Mouse (Mus musculus) retina, postnatal 1 day (tissue): ENCODE measurements at regions not wholly inside any gene's neighbourhood (a gene's known extent, or its start where the extent isn't known, plus 50 kb on each side); places are given as distances from the start of the nearest gene placed in this dataset.

Source experiments
- DNase-seq: peaks from one replicate; pipeline ENCODE4 v3.0.0-alpha.2; 2012

- DNase-seq = no peak
Measured at GRCm38 (mm10) chr13:31249525-31249924, 275.5 kb downstream of the Gm5447 start.

DNA sequence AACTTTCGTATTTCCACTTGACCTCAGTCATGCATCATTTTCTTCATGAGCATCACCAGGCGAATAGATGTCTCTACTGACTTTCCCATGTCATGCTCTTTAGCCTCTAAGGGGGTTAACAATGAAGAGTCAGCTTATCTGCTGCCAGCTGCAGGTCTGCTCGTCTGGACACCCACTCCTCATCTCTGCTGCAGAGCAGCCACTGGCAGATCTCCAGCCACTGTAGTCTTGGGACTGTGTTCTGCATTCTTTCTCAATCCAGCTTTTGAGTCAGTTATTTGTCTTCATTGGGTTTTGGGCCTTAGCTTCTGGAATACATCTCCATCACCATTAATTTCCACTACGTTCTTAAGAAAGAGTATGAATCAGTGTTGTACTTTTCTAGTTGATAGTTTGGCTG, 280.0 kb downstream of the Gm5447 start:
- DNase-seq = no peak

DNA sequence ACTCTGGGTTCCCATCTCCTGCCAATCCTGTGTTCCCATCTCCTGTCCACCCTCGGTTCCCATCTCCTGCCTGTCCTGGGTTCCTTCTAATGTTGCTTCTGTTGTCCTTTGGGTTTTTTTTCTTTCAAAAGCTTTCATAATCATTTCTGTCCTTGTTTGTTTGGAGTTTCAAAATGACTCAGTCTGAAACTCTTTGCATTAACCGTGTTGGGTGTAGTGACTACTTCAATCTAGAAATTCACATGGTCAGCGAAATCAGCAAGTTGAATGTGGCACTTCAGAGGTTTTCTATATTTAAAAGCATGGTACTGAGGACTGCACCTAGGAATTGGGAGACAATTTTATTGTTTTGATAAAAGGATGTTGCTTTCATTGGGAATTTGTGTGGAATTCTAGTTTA, 280.7 kb downstream of the Gm5447 start:
- no peak for DNase-seq

DNA sequence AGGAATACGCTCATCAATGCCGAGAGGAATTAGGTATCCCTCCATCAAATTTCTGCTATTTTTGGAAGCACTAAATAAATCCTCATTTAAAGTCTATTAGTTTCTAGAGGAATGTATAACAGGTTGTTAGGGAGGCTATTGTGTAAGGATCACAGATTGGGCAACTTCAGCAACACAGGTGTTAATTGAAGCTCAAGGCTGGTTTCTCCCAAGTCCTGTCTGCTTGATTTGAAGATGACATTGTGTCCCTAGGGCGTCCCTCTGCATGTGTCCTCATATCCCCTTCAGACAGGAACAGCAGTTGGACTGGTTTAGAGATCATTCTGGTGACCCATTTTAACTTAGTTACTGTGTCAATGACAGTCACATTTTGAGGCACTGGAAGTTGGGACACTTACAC, 281.5 kb downstream of the Gm5447 start:
- no peak for DNase-seq

GRCm38 (mm10) chr13:31267865-31268264, 288.1 kb upstream of the Foxq1 start:
- no peak for DNase-seq

- DNase-seq = no peak
Measured at GRCm38 (mm10) chr13:31276005-31276644, 279.8 kb upstream of the Foxq1 start.

DNA sequence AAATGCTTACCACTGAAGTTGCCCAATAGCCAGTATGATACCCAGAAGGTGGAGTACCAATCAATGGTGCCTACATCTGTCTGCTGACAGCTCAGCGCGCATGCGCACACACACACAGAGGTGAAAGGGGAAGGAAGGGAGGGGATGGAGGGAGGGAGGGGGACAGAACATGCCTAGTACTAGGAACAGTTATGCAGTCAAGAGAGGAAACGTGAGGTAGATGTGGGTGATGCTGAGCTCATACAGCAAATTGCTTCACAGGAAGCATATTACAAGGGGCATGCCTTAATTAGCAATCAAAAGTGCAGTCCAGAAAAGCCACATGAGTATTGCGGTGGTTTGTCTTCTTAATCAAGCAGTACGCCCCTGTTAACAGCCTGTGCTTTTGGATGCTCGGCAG, 265.3 kb upstream of the Foxq1 start:
- DNase-seq = no peak

- DNase-seq = no peak
Measured at GRCm38 (mm10) chr13:31292584-31293387, 263.1 kb upstream of the Foxq1 start.

DNA sequence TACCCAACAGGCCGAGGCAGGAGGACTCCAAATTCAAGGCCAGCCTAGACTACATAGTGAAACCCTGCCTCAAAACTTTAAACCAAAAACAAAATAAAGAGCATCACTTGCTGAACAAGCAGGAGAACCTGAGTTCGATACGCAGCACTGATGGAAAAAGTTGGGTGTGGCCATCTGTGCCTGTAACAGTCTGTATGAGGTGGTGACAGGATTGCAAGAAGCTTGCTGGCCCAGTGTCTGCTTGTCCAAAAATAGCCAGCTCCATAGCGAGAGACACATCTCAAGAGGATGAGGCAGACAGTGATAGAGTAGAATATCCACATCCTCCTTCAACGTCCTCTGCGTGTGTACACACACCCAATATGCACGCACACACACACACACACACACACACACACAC, 261.9 kb upstream of the Foxq1 start:
- DNase-seq = no peak

DNA sequence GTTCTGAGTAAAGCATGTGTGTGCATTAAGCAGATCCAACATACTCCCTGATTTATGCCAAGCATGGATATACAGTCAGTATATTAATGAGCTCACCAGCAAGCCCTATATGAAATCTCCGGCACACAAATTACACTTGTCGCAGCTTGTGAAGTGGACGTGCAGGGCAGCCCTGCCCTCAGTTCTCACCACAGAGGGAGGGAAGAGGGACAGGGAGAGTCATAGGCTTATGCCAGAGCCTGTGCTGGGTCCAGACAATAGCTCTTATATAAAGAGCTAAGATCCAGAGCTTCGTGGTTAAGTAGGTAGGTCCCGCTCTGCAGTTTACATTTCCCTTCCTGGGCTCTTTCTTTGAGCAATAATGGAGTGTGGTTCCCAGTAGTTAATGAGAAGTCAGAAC, 252.7 kb upstream of the Foxq1 start:
- no peak for DNase-seq

DNA sequence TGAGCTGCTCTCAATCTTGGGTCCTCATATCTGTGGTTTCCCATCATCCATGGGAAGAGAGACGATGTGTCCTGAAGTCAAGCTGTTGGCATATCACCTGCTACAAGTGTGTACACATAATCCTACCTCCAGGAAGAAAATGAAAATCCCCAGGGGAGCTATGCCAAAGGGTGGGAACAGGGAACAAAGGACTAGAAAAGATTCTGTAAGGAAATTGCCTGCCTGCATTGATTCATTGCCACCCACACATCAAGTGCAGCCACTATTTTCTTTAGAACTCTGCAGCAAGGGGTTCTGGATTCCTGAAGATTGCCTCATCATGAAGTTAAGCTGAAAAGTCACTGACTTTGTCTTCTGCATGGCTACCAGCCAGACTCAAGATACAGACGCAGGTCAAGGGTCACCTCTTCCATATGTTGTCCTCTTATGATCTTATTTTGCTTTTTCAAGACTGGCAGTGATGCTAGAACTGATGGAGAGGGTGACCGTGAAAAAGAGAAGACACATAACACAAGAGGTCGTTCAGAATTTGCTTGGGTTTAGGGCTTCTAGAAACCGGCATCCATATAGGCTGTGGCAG, 251.6 kb upstream of the Foxq1 start:
- no peak for DNase-seq

- DNase-seq = no peak
Measured at GRCm38 (mm10) chr13:31309083-31309621, 246.8 kb upstream of the Foxq1 start.

GRCm38 (mm10) chr13:31312772-31313171, 243.2 kb upstream of the Foxq1 start:
- DNase-seq = no peak

- DNase-seq = no peak
Measured at GRCm38 (mm10) chr13:31313821-31314220, 242.1 kb upstream of the Foxq1 start.

GRCm38 (mm10) chr13:31317066-31317465, 238.9 kb upstream of the Foxq1 start:
- DNase-seq = no peak

DNA sequence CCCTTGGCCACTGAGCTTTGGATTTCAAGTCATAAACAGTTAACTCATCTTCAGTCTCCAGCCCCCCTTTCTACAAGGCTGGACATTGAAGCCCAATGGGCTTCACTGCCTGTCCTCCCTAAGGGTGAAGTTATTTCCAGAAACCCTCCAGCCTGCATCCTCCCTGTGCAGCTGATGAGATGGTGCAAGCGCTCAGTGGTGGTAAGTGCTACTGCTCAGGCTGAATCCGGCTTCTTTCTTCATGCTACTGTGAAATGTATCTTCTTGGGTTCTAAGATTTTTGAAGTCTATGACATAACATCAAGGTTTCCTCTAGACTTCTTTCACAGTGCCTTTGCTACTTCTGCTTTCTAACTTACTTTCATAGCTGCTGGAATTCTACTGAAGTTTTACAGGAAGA, 237.9 kb upstream of the Foxq1 start:
- DNase-seq = no peak

GRCm38 (mm10) chr13:31321411-31321810, 234.5 kb upstream of the Foxq1 start:
- no peak for DNase-seq

- DNase-seq = no peak
Measured at GRCm38 (mm10) chr13:31326269-31326851, 229.6 kb upstream of the Foxq1 start.

DNA sequence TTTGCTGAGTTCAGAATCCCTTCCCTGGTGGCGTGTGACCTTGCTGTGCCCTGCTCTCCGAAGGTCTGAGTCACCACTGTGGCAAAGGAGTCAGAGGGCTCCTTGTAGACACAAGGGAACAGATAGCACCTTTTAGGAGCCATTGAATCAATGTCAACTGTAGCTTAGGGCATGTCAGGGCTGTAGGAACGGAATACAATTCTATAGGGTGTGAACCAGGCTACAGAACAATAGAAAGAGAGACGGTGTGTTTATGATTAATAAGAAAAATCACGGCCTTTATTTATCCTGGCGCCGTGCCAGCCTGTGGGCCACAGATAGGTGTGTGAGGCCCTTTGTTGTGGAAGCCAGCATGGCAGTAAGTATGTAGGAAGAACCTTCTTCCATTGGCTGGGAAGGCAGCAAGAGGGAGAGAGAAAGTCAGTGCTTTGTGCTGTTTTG, 228.4 kb upstream of the Foxq1 start:
- DNase-seq = no peak

DNA sequence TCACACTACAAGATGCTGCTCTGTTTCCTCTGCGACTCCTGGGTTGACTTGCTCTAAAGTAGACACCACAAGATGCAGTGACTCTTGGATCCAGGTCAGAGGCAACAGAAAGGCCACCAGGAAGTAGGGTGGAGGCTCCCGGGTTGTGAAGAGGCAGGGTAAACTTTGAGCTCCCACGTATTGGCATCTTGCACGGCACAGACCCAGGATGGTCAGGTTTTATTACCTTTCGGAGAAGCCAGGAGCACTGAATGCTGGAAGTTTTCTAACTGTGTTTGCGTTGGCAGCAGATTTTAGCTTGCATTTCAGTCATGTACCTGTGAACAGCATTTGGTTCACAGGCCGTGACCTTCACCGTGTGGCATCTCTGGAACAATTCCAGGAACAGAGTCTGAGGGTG, 227.2 kb upstream of the Foxq1 start:
- no peak for DNase-seq

DNA sequence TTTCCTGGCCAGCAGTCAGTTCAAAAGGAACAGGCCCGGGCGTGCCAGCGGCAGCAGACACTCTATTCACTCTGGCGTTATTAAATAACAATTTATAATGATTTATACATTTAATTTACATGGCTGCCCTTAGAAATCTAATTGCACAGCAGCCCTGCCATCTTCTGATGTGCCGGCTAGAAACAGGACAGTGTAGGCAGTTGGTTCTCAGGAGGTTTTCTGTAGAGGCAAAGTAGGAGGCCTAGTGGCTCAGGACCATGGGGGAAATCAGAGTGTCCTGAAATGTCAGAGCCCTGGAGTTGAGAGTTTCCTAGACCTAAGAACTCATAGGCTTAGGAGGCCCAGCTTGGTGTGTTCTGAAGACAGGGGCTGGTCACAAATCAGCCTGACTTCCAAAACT, 225.2 kb upstream of the Foxq1 start:
- no peak for DNase-seq

DNA sequence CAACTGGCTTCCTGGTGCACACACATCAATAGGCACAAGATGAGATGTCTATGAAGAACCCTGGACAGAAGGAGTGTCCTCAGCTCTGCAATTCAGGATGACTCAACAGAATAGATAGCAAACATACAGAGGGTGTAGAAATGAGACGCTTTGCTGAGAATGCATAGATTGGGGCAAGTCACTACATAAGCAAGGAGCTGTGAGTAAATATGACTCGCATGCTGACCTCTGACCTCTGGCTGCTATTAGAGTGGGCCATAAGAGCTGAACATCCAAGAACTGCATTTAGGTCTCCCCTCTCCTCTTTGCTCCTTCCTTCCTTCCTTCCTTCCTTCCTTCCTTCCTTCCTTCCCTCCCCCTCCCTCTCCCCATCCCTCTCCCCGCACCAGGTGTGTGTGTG, 221.0 kb upstream of the Foxq1 start:
- DNase-seq = no peak

- DNase-seq = no peak
Measured at GRCm38 (mm10) chr13:31337631-31338030, 218.3 kb upstream of the Foxq1 start.

DNA sequence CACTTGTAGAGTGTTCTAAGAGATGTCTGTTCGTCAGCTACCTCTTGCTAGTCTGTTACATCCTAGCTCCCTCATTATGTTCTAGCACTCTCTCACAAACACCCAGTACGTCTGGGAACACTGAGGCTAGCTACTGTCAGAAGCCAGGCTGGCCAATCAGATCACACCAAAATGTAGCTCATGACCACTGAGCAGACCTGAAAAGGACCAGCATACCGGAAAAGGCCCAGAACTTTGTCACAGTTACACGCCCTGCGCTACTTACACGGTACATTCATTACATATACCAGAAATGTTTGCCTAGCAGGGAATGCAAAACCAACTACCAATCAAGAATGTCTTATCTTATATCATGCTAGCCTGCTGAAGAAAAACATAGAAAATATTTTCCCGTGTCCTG, 216.5 kb upstream of the Foxq1 start:
- no peak for DNase-seq
